Mouse (Mus musculus): ENCODE results near the gene Neurod2.

- TF ChIP-seq CTCF (IDR thresholded peaks at IDR 0.05) (no peak), POLR2A (IDR thresholded peaks at IDR 0.05; ENCODE audit: insufficient read depth, low read depth, low read length) (no peak), EP300 (IDR thresholded peaks at IDR 0.05; ENCODE audit: insufficient read depth, low read depth, low read length) (no peak)
Measured at GRCm38 (mm10) chr11:98328371-98329069, 928 bp downstream of the Neurod2 start.

Measured in heart, adult 2 months (tissue).